Mouse (Mus musculus) forebrain, embryonic 12.5 days (tissue): ENCODE measurements around the gene Klf2. TPM values are rescaled to one million over a fixed set of nuclear protein-coding genes. Genes with fewer than 3 reads are reported as not detected.

Source experiments
- ATAC-seq: fragments of 200-750 bp; cut with Nextera tagmentation; 2 replicates; pipeline ENCODE4 v1.8.0; 2017; ENCODE audit warnings: moderate TSS enrichment; ENCODE audit not compliant: low FRiP score
- H3K27ac ChIP-seq: fragments of 300-500 bp; sonication (generic); 2 replicates; pipeline ENCODE4 v1.5.1; 2016; ENCODE audit warnings: mild to moderate bottlenecking
- H3K27me3 ChIP-seq: fragments of 300-500 bp; sonication (generic); 2 replicates; pipeline ENCODE4 v1.6.1; 2016; ENCODE audit warnings: mild to moderate bottlenecking
- H3K36me3 ChIP-seq: fragments of 300-500 bp; sonication (generic); replicated peaks from 2 replicates; pipeline ENCODE4 v1.6.1; 2016; ENCODE audit warnings: mild to moderate bottlenecking
- H3K4me1 ChIP-seq: fragments of 300-500 bp; sonication (generic); 2 replicates; pipeline ENCODE4 v1.6.1; 2016
- H3K4me2 ChIP-seq: fragments of 300-500 bp; sonication (generic); 2 replicates; pipeline ENCODE4 v1.6.1; 2016; ENCODE audit warnings: mild to moderate bottlenecking, moderate library complexity
- H3K4me3 ChIP-seq: fragments of 300-500 bp; sonication (generic); replicated peaks from 2 replicates; pipeline ENCODE4 v1.5.1; 2016; ENCODE audit warnings: mild to moderate bottlenecking
- H3K9ac ChIP-seq: fragments of 300-500 bp; sonication (generic); 2 replicates; pipeline ENCODE4 v1.6.1; 2016; ENCODE audit warnings: mild to moderate bottlenecking
- H3K9me3 ChIP-seq: fragments of 300-500 bp; sonication (generic); 2 replicates; pipeline ENCODE4 v1.6.1; 2016
- WGBS: fragments of 180-500 bp; shearing (Covaris S2); methylation state at CpG from one replicate; pipeline ENCODE4 v1.1.7; 2016; 5-methylcytosine and 5-hydroxymethylcytosine counted together
- polyA plus RNA-seq: library from polyadenylated mRNA; unstranded; fragments of >200 nt; fragmentation: Nextera tagmentation; extraction: Ambion mirVana; gene quantifications from 2 replicates; pipeline ENCODE4 v1.2.1, GENCODE M21; 2016

The Klf2 gene
- polyA plus RNA-seq, 1 experiment from 2014 or later = 5.0 TPM

GRCm38 (mm10) chr8:72365826-72366225 is 47.0 kb downstream of the Klf2 start:
- WGBS = 35% methylated on average over 3 of the region's 3 CpGs
- ATAC-seq = peak; percentile 58; the same call in 1 of the 2 replicates
- Histone ChIP-seq H3K9ac (no peak overlapping the region), H3K4me2 (no peak overlapping the region), H3K27ac (no peak overlapping the region), H3K4me1 (no peaks in the 10 kb centered on the region), H3K27me3 (no peaks in the 10 kb centered on the region), H3K36me3 (peaks cover 100% of the 10 kb centered on the region), H3K9me3 (no peaks in the 10 kb centered on the region), H3K4me3 (no peak overlapping the region)

GRCm38 (mm10) chr8:72366435-72366834 is 47.6 kb downstream of the Klf2 start:
- Histone ChIP-seq H3K4me2 (no peak overlapping the region), H3K9ac (no peak overlapping the region), H3K27ac (no peak overlapping the region), H3K4me3 (no peak overlapping the region), H3K4me1 (no peaks in the 10 kb centered on the region), H3K27me3 (no peaks in the 10 kb centered on the region), H3K9me3 (no peaks in the 10 kb centered on the region), H3K36me3 (peaks cover 99% of the 10 kb centered on the region)
- no peak for ATAC-seq
- WGBS = 87% methylated on average over 2 of the region's 2 CpGs

Other genes with a start within 250 kb of the Klf2 start
- gene Olfr373, start 235.9 kb upstream of the Klf2 start, polyA plus RNA-seq = not detected in 2 replicates
- gene Olfr374, start 212.0 kb upstream of the Klf2 start, polyA plus RNA-seq = 0.04 TPM in 1 of 2 replicates, not detected in the other
- 416 and 424 TPM in 2 replicates for gene Tpm4, start 184.1 kb upstream of the Klf2 start, polyA plus RNA-seq
- 121 and 127 TPM in 2 replicates for gene Rab8a, start 157.8 kb upstream of the Klf2 start, polyA plus RNA-seq
- not detected in 2 replicates for gene Hsh2d, start 129.4 kb upstream of the Klf2 start, polyA plus RNA-seq
- not detected in 2 replicates for gene Cib3, start 106.2 kb upstream of the Klf2 start, polyA plus RNA-seq
- not detected in 2 replicates for gene Gm11034, start 105.4 kb upstream of the Klf2 start, polyA plus RNA-seq
- 78.2 and 87.0 TPM in 2 replicates for gene Fam32a, start 99.3 kb upstream of the Klf2 start, polyA plus RNA-seq
- 193 and 196 TPM in 2 replicates for gene Ap1m1, start 79.0 kb upstream of the Klf2 start, polyA plus RNA-seq
- gene Gm10282, start 13.8 kb upstream of the Klf2 start, polyA plus RNA-seq = 34.4 and 36.6 TPM in 2 replicates
- 73.5 and 74.3 TPM in 2 replicates for gene Eps15l1, start 102.4 kb downstream of the Klf2 start, polyA plus RNA-seq
- gene Calr3, start 124.8 kb downstream of the Klf2 start, polyA plus RNA-seq = 1.1 and 1.6 TPM in 2 replicates
- gene 1700030K09Rik, start 124.8 kb downstream of the Klf2 start, polyA plus RNA-seq = 16.7 and 16.9 TPM in 2 replicates
- gene Cherp, start 156.2 kb downstream of the Klf2 start, polyA plus RNA-seq = 77.3 and 84.0 TPM in 2 replicates
- gene Slc35e1, start 173.6 kb downstream of the Klf2 start, polyA plus RNA-seq = 16.4 and 21.2 TPM in 2 replicates
- 20.2 and 20.8 TPM in 2 replicates for gene Med26, start 229.2 kb downstream of the Klf2 start, polyA plus RNA-seq